Mouse (Mus musculus): ENCODE results near the gene Aig1. TPM values are rescaled to one million over a fixed set of nuclear protein-coding genes. Genes with fewer than 3 reads are reported as not detected.

Gene Aig1
- polyA plus RNA-seq, 1 experiment from 2014 or later, result 45.4 TPM

DNA sequence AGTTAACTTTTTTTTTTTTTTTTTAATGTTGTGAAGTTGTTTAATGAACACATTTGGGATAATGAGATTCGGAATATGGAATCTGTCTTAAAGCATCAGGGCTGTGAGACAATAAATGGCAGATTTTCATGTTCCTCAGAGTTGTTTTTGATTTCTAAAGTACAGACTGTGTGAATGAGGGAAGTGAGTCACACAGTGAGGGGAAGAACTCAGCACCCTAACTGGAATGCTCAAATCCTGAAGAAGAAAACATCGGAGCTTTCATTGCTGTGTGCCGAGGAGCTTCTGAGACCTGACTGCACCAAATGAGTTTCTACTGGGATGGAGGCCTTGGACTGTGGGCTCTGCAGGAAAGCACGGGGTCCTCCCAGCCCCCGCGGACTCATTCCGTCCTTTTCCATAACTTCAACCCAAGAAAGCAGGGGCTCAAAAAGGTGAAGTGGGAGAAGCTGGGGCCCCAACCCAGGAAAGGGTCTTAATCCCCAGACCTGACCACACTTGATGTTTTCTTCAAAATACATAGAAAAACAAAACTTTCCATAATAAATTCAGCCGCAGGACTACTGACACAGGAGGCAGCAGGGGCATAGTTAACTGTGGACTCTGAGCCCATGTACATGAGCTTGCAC is 181.5 kb downstream of the Aig1 start:
- H3K4me2 ChIP-seq (ENCODE audit: low read depth, low read length), result no peak overlapping the region
- H3K27ac ChIP-seq (ENCODE audit: low read length), result no peak overlapping the region
- no peak overlapping the region for H3K9ac ChIP-seq (ENCODE audit: low read length)
- H3K4me3 ChIP-seq (ENCODE audit: low read length), result no peak overlapping the region
- no peak for ATAC-seq (ENCODE audit: low read depth)
- peaks cover 3% of the 10 kb centered on the region for H3K4me1 ChIP-seq (replicated peaks; ENCODE audit: control insufficient read depth, insufficient read depth, low read length)
- no peaks in the 10 kb centered on the region for H3K27me3 ChIP-seq (ENCODE audit: control insufficient read depth, insufficient read depth, low read depth, low read length)
- no peaks in the 10 kb centered on the region for H3K36me3 ChIP-seq (ENCODE audit: control insufficient read depth, insufficient read depth, low read length)
- H3K9me3 ChIP-seq (ENCODE audit: control insufficient read depth, low read length), result no peaks in the 10 kb centered on the region
- WGBS, result 91% methylated on average over 8 of the region's 8 CpGs

DNA sequence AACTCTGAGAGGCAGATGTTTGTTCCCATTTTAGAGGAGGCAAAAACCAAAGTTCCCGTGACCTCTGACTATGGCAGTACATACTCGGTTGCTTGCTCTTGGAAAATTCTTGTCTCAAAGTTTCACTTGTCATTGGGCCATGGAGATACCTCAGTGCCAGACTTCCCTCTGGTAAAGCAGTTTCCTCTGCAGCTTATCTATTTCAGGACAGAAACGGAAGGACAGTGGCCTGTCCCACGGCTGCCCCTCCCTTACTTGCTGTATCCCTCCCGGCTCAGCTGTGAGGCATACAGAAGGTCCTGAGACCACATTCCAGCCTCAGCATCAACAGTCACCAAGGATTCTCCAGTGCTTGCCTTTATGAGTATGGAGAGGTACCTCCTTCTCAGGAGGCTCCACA is 182.7 kb downstream of the Aig1 start:
- Histone ChIP-seq H3K9ac (ENCODE audit: low read length) (no peak overlapping the region), H3K27ac (ENCODE audit: low read length) (no peak overlapping the region), H3K4me1 (replicated peaks; ENCODE audit: control insufficient read depth, insufficient read depth, low read length) (peaks cover 3% of the 10 kb centered on the region), H3K36me3 (ENCODE audit: control insufficient read depth, insufficient read depth, low read length) (no peaks in the 10 kb centered on the region), H3K27me3 (ENCODE audit: control insufficient read depth, insufficient read depth, low read depth, low read length) (no peaks in the 10 kb centered on the region), H3K9me3 (ENCODE audit: control insufficient read depth, low read length) (no peaks in the 10 kb centered on the region), H3K4me2 (ENCODE audit: low read depth, low read length) (no peak overlapping the region), H3K4me3 (ENCODE audit: low read length) (no peak overlapping the region)
- ATAC-seq (ENCODE audit: low read depth), result no peak
- WGBS, result 57% methylated on average over 5 of the region's 5 CpGs

DNA sequence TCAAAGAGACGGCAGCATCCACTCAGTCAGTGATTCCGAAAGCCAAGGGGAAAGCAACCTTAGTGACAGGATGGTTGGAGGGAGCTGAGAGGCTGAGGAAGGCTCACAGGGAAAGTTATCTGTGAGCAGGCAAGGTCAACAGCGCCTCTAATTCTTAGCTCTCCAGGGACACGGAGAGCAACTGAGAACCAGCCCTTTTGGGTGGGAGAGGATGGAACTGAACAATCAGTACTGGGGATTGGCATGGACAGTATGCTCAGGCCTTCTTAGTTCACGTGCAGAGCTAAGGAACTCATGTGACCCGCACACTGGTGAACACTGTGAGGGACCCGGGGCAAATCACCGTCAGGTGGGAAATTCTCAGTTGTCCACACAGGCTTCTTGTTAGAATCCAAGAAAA is 183.4 kb downstream of the Aig1 start:
- 84% methylated on average over 8 of the region's 8 CpGs for WGBS
- ATAC-seq (ENCODE audit: low read depth), result no peak
- Histone ChIP-seq H3K9ac (ENCODE audit: low read length) (no peak overlapping the region), H3K27ac (ENCODE audit: low read length) (no peak overlapping the region), H3K4me1 (replicated peaks; ENCODE audit: control insufficient read depth, insufficient read depth, low read length) (peaks cover 3% of the 10 kb centered on the region), H3K4me3 (ENCODE audit: low read length) (no peak overlapping the region), H3K4me2 (ENCODE audit: low read depth, low read length) (no peak overlapping the region), H3K9me3 (ENCODE audit: control insufficient read depth, low read length) (no peaks in the 10 kb centered on the region), H3K36me3 (ENCODE audit: control insufficient read depth, insufficient read depth, low read length) (no peaks in the 10 kb centered on the region), H3K27me3 (ENCODE audit: control insufficient read depth, insufficient read depth, low read depth, low read length) (no peaks in the 10 kb centered on the region)

DNA sequence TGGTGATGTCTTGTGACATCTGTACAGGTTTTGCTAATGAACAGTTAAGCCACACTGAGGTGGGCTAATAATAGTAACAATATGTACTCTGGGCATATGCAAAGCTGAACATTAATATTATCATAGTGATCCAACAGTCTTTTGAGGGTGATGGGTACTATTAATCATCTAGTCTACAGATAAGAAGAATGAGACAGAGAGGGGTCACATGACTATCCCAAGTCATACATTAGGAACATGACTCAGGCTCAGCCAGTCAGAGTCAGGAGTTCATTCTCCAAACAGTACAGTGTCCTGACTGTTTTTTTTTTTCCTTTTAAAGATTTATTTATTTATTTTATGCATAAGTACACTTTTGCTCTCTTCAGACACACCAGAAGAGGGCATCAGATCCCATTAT is 184.3 kb downstream of the Aig1 start:
- H3K9ac ChIP-seq (ENCODE audit: low read length), result no peak overlapping the region
- H3K36me3 ChIP-seq (ENCODE audit: control insufficient read depth, insufficient read depth, low read length), result no peaks in the 10 kb centered on the region
- H3K27ac ChIP-seq (ENCODE audit: low read length), result no peak overlapping the region
- H3K9me3 ChIP-seq (ENCODE audit: control insufficient read depth, low read length), result no peaks in the 10 kb centered on the region
- H3K4me2 ChIP-seq (ENCODE audit: low read depth, low read length), result no peak overlapping the region
- H3K4me3 ChIP-seq (ENCODE audit: low read length), result no peak overlapping the region
- H3K27me3 ChIP-seq (ENCODE audit: control insufficient read depth, insufficient read depth, low read depth, low read length), result no peaks in the 10 kb centered on the region
- peaks cover 3% of the 10 kb centered on the region for H3K4me1 ChIP-seq (replicated peaks; ENCODE audit: control insufficient read depth, insufficient read depth, low read length)
- no peak for ATAC-seq (ENCODE audit: low read depth)

DNA sequence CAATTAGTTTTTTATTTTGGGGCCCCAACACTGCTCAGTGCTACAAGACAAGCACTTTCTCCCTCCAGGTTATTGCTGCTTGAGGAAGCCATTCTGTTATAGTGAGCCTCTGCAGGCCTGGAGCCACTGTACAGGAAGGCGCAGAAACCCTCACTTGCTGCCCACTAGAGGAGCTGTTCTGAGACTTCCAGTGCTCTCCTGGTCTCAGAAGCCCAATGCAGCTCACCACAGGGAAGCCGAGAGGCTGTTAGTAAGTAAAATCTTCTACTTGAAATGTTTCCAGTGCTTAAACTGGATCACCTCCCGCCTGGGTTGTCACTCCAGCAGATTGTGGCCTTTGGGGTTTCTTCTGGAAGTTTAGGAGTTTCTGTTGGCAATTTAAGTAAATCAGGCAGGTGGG is 186.2 kb downstream of the Aig1 start:
- Histone ChIP-seq H3K4me2 (ENCODE audit: low read depth, low read length) (no peak overlapping the region), H3K27ac (ENCODE audit: low read length) (no peak overlapping the region), H3K36me3 (ENCODE audit: control insufficient read depth, insufficient read depth, low read length) (no peaks in the 10 kb centered on the region), H3K4me3 (ENCODE audit: low read length) (no peak overlapping the region), H3K9ac (ENCODE audit: low read length) (no peak overlapping the region), H3K9me3 (ENCODE audit: control insufficient read depth, low read length) (no peaks in the 10 kb centered on the region), H3K4me1 (replicated peaks; ENCODE audit: control insufficient read depth, insufficient read depth, low read length) (no peaks in the 10 kb centered on the region), H3K27me3 (ENCODE audit: control insufficient read depth, insufficient read depth, low read depth, low read length) (no peaks in the 10 kb centered on the region)
- ATAC-seq (ENCODE audit: low read depth), result peak; percentile 56; the same call in 1 of the 2 replicates
- 58% methylated on average over 3 of the region's 3 CpGs for WGBS

DNA sequence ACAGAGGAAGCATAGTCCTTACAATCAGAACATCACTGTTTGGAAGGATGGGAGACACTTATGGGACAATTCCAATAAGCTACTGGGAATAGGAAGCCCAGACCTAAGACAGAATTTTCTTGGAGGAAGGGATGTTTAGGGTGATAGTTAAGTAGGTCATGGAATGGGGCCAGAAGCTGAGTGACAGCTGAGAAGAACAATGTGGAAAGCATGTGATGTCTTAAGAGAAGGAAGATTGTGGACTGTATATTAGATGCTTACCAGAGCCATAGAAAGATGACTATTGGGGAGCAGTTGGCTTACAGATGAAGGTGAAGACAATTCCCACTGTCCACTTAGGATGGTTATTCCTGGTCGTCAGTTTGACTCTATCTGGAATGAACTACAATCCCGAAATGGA is 191.3 kb downstream of the Aig1 start:
- Histone ChIP-seq H3K27ac (ENCODE audit: low read length) (no peak overlapping the region), H3K36me3 (ENCODE audit: control insufficient read depth, insufficient read depth, low read length) (no peaks in the 10 kb centered on the region), H3K27me3 (ENCODE audit: control insufficient read depth, insufficient read depth, low read depth, low read length) (no peaks in the 10 kb centered on the region), H3K4me3 (ENCODE audit: low read length) (no peak overlapping the region), H3K4me2 (ENCODE audit: low read depth, low read length) (no peak overlapping the region), H3K4me1 (replicated peaks; ENCODE audit: control insufficient read depth, insufficient read depth, low read length) (no peaks in the 10 kb centered on the region), H3K9ac (ENCODE audit: low read length) (no peak overlapping the region), H3K9me3 (ENCODE audit: control insufficient read depth, low read length) (no peaks in the 10 kb centered on the region)
- ATAC-seq (ENCODE audit: low read depth), result peak; percentile 84
- 72% methylated on average over 2 of the region's 2 CpGs for WGBS

DNA sequence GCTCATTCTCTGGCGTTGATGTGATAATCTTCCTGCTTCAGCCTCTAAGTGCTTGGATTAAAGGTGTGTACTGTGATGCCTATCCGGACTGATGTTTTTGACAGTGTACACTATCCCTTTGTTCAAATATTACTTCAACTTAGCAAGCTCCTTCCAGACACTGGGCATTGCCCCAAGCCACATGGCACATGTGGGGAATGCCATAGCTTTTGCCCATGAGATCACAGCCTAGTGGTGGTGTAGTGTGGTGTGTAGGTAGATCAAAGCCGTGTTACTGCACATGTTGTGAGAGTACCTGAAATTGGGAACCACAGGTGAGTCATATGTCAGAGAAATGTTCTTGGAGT is 193.8 kb downstream of the Aig1 start:
- Histone ChIP-seq H3K9me3 (ENCODE audit: control insufficient read depth, low read length) (no peaks in the 10 kb centered on the region), H3K4me1 (replicated peaks; ENCODE audit: control insufficient read depth, insufficient read depth, low read length) (no peaks in the 10 kb centered on the region), H3K27me3 (ENCODE audit: control insufficient read depth, insufficient read depth, low read depth, low read length) (no peaks in the 10 kb centered on the region), H3K36me3 (ENCODE audit: control insufficient read depth, insufficient read depth, low read length) (no peaks in the 10 kb centered on the region), H3K4me3 (ENCODE audit: low read length) (no peak overlapping the region), H3K4me2 (ENCODE audit: low read depth, low read length) (no peak overlapping the region), H3K27ac (ENCODE audit: low read length) (no peak overlapping the region), H3K9ac (ENCODE audit: low read length) (no peak overlapping the region)
- WGBS, result 79% methylated on average over 3 of the region's 3 CpGs
- no peak for ATAC-seq (ENCODE audit: low read depth)

DNA sequence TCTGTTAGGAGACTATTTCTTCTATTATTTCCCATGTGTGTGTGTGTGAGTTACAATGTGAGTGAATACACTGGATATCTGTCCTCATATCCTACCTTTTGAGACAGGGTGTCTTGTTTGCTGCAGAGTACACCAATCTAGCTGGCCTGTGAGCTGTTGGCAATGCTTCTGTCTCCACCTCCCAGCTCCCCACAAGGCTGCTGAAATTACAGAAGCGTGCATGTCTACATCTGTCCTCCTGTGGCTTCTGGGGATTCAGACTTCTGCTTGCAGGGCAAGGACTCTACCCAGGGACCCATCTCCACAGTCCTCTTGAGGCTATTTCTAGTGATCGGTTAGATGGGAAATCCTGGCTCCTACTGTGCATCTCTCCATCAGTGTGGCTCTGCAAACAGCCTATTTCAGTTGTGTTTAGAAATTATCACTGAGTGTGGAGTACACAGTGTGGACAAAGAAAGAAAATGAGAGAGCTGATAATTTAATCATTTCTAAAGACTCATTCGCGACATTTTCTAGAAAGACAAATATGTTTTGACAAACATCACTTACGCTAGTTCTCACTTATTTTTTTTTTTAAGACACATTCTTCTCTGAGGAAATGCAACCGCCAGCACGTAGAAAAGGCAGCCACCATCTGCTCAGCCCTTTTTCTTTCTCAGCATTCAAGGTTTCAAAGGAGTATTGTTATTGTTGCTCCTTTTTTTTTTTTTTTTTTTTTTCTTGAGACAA is 194.3 kb downstream of the Aig1 start:
- no peak for ATAC-seq (ENCODE audit: low read depth)
- WGBS, result 75% methylated on average over 7 of the region's 7 CpGs

DNA sequence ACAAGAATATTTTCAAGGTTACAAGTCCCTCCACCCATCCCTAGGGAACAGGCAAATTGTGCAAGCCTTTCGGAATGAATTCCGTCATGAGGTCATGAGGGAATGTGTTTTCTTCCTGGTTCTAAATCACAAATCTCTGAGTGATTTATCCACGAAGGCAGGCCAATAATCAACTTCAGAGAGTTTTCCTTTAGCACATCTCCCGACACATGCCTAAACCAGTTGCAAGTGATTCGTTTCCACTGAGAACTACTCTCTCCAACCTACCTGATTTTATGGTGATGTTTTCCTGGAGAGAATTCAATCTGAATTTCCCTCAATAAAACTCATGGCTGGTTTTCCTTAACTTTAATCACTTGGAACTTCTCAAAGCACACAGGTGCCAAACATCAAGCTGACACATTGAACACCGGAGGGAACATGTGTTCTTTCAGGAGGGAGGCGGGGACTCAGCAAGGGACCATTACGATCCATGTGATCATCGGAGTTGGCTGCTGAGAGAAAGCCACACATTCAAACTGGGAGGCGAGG is 201.5 kb downstream of the Aig1 start:
- H3K9ac ChIP-seq (ENCODE audit: low read length), result no peak overlapping the region
- no peaks in the 10 kb centered on the region for H3K36me3 ChIP-seq (ENCODE audit: control insufficient read depth, insufficient read depth, low read length)
- H3K4me3 ChIP-seq (ENCODE audit: low read length), result no peak overlapping the region
- H3K27ac ChIP-seq (ENCODE audit: low read length), result no peak overlapping the region
- no peaks in the 10 kb centered on the region for H3K9me3 ChIP-seq (ENCODE audit: control insufficient read depth, low read length)
- 68% methylated on average over 10 of the region's 10 CpGs for WGBS
- H3K27me3 ChIP-seq (ENCODE audit: control insufficient read depth, insufficient read depth, low read depth, low read length), result no peaks in the 10 kb centered on the region
- H3K4me1 ChIP-seq (replicated peaks; ENCODE audit: control insufficient read depth, insufficient read depth, low read length), result no peaks in the 10 kb centered on the region
- no peak overlapping the region for H3K4me2 ChIP-seq (ENCODE audit: low read depth, low read length)
- ATAC-seq (ENCODE audit: low read depth), result no peak

More for the DNA sequence above, 194.3 kb downstream of the Aig1 start:
- Histone ChIP-seq H3K27ac (ENCODE audit: low read length) (no peak overlapping the region), H3K9ac (ENCODE audit: low read length) (no peak overlapping the region), H3K36me3 (ENCODE audit: control insufficient read depth, insufficient read depth, low read length) (no peaks in the 10 kb centered on the region), H3K4me3 (ENCODE audit: low read length) (no peak overlapping the region), H3K27me3 (ENCODE audit: control insufficient read depth, insufficient read depth, low read depth, low read length) (no peaks in the 10 kb centered on the region), H3K4me1 (replicated peaks; ENCODE audit: control insufficient read depth, insufficient read depth, low read length) (no peaks in the 10 kb centered on the region), H3K9me3 (ENCODE audit: control insufficient read depth, low read length) (no peaks in the 10 kb centered on the region), H3K4me2 (ENCODE audit: low read depth, low read length) (no peak overlapping the region)
